Mouse (Mus musculus): ENCODE results near the gene Cntnap5c. TPM values are rescaled to one million over a fixed set of nuclear protein-coding genes. Genes with fewer than 3 reads are reported as not detected.

The Cntnap5c gene
- polyA plus RNA-seq, 1 experiment = not detected

DNA sequence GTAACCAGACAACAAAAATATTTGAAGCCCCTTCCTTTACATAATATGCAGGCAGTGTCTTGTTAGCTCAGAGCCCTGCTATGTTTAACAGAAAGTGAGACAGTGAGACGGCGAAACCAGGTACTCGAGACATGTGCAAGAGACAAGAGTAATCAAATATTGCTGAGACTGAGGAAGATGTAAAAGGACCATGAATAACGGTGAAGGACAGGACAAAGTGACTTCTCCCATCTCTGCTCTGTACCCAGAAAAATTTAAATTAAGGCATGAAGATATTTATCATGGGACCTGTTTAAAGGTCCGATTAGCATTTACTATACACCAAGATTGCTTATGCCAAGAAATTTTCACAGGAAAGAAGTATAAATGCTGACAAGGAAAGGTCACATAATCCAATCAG lies 233.5 kb downstream of the Cntnap5c start:
- Histone ChIP-seq H3K9me3 (peaks cover 3% of the 10 kb centered on the region; the same call in 1 of the 2 replicates), H3K27me3 (replicated peaks) (no peaks in the 10 kb centered on the region), H3K4me1 (no peaks in the 10 kb centered on the region), H3K4me3 (replicated peaks) (no peak overlapping the region), H3K36me3 (replicated peaks; ENCODE audit: low read length) (no peaks in the 10 kb centered on the region)
- TF ChIP-seq GATA1 (IDR thresholded peaks at IDR 0.05; ENCODE audit: borderline replicate concordance, low read length) (no peak), FLI1 (IDR thresholded peaks at IDR 0.05; ENCODE audit: low read length) (no peak)

DNA sequence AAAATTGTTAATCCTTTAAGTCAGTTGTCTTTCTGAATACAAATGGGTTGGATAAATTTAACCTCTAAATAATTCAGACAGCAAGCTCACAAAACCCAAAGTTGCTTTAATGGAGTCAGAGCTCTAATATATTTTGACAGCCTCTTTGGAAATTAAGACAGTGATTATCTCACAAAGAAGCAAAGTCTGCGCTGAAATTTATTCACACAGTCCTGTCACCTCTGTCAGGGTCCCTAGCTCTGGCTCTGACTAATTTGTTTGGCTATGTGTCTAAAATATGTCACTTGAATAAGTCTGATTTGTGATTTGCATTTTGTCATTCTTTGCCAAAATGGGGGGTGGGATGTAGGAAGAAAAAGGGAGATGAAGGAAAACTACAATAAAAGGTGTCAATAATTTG lies 234.0 kb downstream of the Cntnap5c start:
- TF ChIP-seq GATA1 (IDR thresholded peaks at IDR 0.05; ENCODE audit: borderline replicate concordance, low read length) = no peak
- TF ChIP-seq FLI1 (IDR thresholded peaks at IDR 0.05; ENCODE audit: low read length) = no peak
- no peaks in the 10 kb centered on the region for H3K4me1 ChIP-seq
- H3K4me3 ChIP-seq (replicated peaks) = no peak overlapping the region
- no peaks in the 10 kb centered on the region for H3K36me3 ChIP-seq (replicated peaks; ENCODE audit: low read length)
- no peaks in the 10 kb centered on the region for H3K27me3 ChIP-seq (replicated peaks)
- H3K9me3 ChIP-seq = peaks cover 3% of the 10 kb centered on the region; the same call in 1 of the 2 replicates

GRCm38 (mm10) chr17:58004491-58004890 lies 235.1 kb downstream of the Cntnap5c start:
- H3K36me3 ChIP-seq (replicated peaks; ENCODE audit: low read length) = no peaks in the 10 kb centered on the region
- no peak for TF ChIP-seq GATA1 (IDR thresholded peaks at IDR 0.05; ENCODE audit: borderline replicate concordance, low read length)
- no peak for TF ChIP-seq FLI1 (IDR thresholded peaks at IDR 0.05; ENCODE audit: low read length)

GRCm38 (mm10) chr17:58041178-58041577 lies 271.8 kb downstream of the Cntnap5c start:
- TF ChIP-seq GATA1 (IDR thresholded peaks at IDR 0.05; ENCODE audit: borderline replicate concordance, low read length) = no peak
- TF ChIP-seq FLI1 (IDR thresholded peaks at IDR 0.05; ENCODE audit: low read length) = no peak
- peaks cover 4% of the 10 kb centered on the region; the same call in 1 of the 2 replicates for H3K9me3 ChIP-seq
- H3K36me3 ChIP-seq (replicated peaks; ENCODE audit: low read length) = no peaks in the 10 kb centered on the region
- no peaks in the 10 kb centered on the region for H3K27me3 ChIP-seq (replicated peaks)
- no peak overlapping the region for H3K4me3 ChIP-seq (replicated peaks)
- no peaks in the 10 kb centered on the region for H3K4me1 ChIP-seq

More at GRCm38 (mm10) chr17:58004491-58004890, 235.1 kb downstream of the Cntnap5c start:
- Histone ChIP-seq H3K4me1 (no peaks in the 10 kb centered on the region), H3K4me3 (replicated peaks) (no peak overlapping the region), H3K9me3 (peaks cover 3% of the 10 kb centered on the region; the same call in 1 of the 2 replicates), H3K27me3 (replicated peaks) (no peaks in the 10 kb centered on the region)

GRCm38 (mm10) chr17:58045149-58045548 lies 275.8 kb downstream of the Cntnap5c start:
- TF ChIP-seq GATA1 (IDR thresholded peaks at IDR 0.05; ENCODE audit: borderline replicate concordance, low read length) (no peak), FLI1 (IDR thresholded peaks at IDR 0.05; ENCODE audit: low read length) (no peak)
- Histone ChIP-seq H3K4me1 (no peaks in the 10 kb centered on the region), H3K4me3 (replicated peaks) (no peak overlapping the region), H3K27me3 (replicated peaks) (no peaks in the 10 kb centered on the region), H3K9me3 (peaks cover 7% of the 10 kb centered on the region; the same call in 1 of the 2 replicates), H3K36me3 (replicated peaks; ENCODE audit: low read length) (no peaks in the 10 kb centered on the region)

DNA sequence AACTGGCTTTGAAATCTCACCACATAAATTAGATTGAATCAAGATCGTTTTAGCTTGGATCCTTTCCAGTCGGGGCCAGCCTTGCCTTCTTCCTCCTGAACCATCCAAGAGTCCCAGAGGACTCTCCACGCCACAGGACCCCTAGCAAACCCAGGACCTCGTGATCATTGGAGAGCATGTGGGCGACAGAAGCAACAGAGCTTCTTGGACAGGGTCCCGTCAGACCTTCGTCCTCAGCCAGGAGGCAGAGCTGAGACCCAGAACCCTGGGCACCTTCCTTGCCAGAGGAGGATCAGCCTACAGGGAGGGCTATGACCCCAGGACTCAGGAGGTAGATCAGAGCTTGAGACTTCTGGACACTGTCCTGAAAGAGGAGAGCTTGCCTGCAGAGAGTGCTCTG lies 300.5 kb downstream of the Cntnap5c start:
- Histone ChIP-seq H3K36me3 (replicated peaks; ENCODE audit: low read length) (no peaks in the 10 kb centered on the region), H3K27me3 (replicated peaks) (no peaks in the 10 kb centered on the region), H3K4me3 (replicated peaks) (no peak overlapping the region), H3K4me1 (no peaks in the 10 kb centered on the region), H3K9me3 (peaks cover 5% of the 10 kb centered on the region; the same call in 1 of the 2 replicates)
- TF ChIP-seq GATA1 (IDR thresholded peaks at IDR 0.05; ENCODE audit: borderline replicate concordance, low read length) (no peak), FLI1 (IDR thresholded peaks at IDR 0.05; ENCODE audit: low read length) (no peak)

- no peak for TF ChIP-seq FLI1 (IDR thresholded peaks at IDR 0.05; ENCODE audit: low read length)
- no peak for TF ChIP-seq GATA1 (IDR thresholded peaks at IDR 0.05; ENCODE audit: borderline replicate concordance, low read length)
- Histone ChIP-seq H3K9me3 (peaks cover 4% of the 10 kb centered on the region; the same call in 1 of the 2 replicates), H3K36me3 (replicated peaks; ENCODE audit: low read length) (no peaks in the 10 kb centered on the region), H3K4me3 (replicated peaks) (no peak overlapping the region), H3K27me3 (replicated peaks) (no peaks in the 10 kb centered on the region), H3K4me1 (no peaks in the 10 kb centered on the region)
Measured at GRCm38 (mm10) chr17:58082676-58083075, 313.3 kb downstream of the Cntnap5c start.

DNA sequence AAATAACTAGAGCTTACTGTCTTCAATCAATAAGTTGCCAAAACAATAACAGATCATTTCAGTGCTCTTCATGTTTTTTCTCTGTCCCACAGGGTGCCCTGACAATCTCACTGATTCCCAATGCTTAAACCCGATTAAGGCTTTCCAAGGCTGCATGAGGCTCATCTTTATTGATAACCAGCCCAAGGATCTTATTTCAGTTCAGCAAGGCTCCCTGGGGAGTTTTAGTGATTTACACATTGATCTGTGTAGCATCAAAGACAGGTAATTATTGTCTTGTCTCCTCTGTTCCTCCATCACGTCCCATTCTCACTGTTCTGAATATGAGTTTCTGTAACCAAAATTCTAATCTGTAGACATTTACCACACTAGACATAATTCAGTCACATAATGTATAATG lies 335.1 kb downstream of the Cntnap5c start:
- H3K4me3 ChIP-seq (replicated peaks) = no peak overlapping the region
- H3K4me1 ChIP-seq = no peaks in the 10 kb centered on the region
- no peaks in the 10 kb centered on the region for H3K9me3 ChIP-seq
- no peaks in the 10 kb centered on the region for H3K36me3 ChIP-seq (replicated peaks; ENCODE audit: low read length)
- no peak for TF ChIP-seq GATA1 (IDR thresholded peaks at IDR 0.05; ENCODE audit: borderline replicate concordance, low read length)
- TF ChIP-seq FLI1 (IDR thresholded peaks at IDR 0.05; ENCODE audit: low read length) = no peak
- H3K27me3 ChIP-seq (replicated peaks) = no peaks in the 10 kb centered on the region

GRCm38 (mm10) chr17:58107901-58108300 lies 338.5 kb downstream of the Cntnap5c start:
- Histone ChIP-seq H3K27me3 (replicated peaks) (no peaks in the 10 kb centered on the region), H3K4me3 (replicated peaks) (no peak overlapping the region), H3K4me1 (no peaks in the 10 kb centered on the region), H3K36me3 (replicated peaks; ENCODE audit: low read length) (no peaks in the 10 kb centered on the region), H3K9me3 (peaks cover 3% of the 10 kb centered on the region; the same call in 1 of the 2 replicates)
- TF ChIP-seq FLI1 (IDR thresholded peaks at IDR 0.05; ENCODE audit: low read length) = no peak
- TF ChIP-seq GATA1 (IDR thresholded peaks at IDR 0.05; ENCODE audit: borderline replicate concordance, low read length) = no peak

DNA sequence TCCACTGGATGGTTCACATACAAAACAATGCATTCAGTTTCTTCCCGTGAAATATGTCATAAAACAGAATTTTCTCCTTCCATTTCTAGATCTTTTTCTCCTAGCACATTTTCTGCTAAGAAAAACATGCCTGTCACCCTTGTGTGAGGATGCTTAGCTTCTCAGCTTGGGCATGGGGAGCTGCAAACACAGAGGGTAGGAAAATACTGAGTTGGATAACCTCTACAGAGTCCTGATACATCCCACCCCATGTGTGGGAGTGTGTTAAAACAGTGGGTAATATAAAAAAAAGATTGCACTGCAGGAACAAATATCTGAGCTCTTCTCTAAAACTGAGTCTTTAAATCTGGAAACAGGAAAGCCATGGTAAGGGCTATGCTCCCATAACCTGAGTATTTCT lies 339.0 kb downstream of the Cntnap5c start:
- no peaks in the 10 kb centered on the region for H3K27me3 ChIP-seq (replicated peaks)
- H3K9me3 ChIP-seq = peaks cover 3% of the 10 kb centered on the region; the same call in 1 of the 2 replicates
- TF ChIP-seq FLI1 (IDR thresholded peaks at IDR 0.05; ENCODE audit: low read length) (no peak), GATA1 (IDR thresholded peaks at IDR 0.05; ENCODE audit: borderline replicate concordance, low read length) (no peak)
- no peaks in the 10 kb centered on the region for H3K36me3 ChIP-seq (replicated peaks; ENCODE audit: low read length)
- no peaks in the 10 kb centered on the region for H3K4me1 ChIP-seq
- no peak overlapping the region for H3K4me3 ChIP-seq (replicated peaks)

DNA sequence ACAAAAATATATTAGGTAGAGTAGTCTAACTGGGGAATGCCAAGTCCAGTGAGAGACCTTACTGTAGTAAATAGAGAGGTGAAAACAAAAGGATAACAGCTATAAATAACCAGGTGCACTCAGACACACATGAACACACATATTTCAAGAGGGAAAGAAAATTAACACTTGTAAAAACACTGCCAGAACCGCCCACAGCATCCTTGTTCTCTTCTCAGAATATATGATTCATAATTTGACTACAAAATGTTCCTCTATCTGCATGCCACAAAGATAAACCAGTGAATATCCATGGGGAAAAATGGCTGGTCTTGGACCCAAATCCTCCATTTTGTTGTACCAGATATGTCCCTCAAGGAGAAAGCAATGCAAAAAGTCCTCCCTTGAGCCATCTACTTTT lies 417.8 kb downstream of the Cntnap5c start:
- Histone ChIP-seq H3K4me3 (replicated peaks) (no peak overlapping the region), H3K4me1 (no peaks in the 10 kb centered on the region), H3K36me3 (replicated peaks; ENCODE audit: low read length) (no peaks in the 10 kb centered on the region), H3K9me3 (no peaks in the 10 kb centered on the region), H3K27me3 (replicated peaks) (no peaks in the 10 kb centered on the region)
- TF ChIP-seq GATA1 (IDR thresholded peaks at IDR 0.05; ENCODE audit: borderline replicate concordance, low read length) = no peak
- no peak for TF ChIP-seq FLI1 (IDR thresholded peaks at IDR 0.05; ENCODE audit: low read length)

Data from megakaryocyte, embryonic 14.5 days (primary cell).